Mouse (Mus musculus): Measurements from ENCODE around the gene Tnk2. TPM values are rescaled to one million over a fixed set of nuclear protein-coding genes. Genes with fewer than 3 reads are reported as not detected.

The Tnk2 gene
- polyA plus RNA-seq, 1 experiment from 2014 or later = 4.5 TPM

- Histone ChIP-seq H3K36me3 (replicated peaks) (no peaks in the 10 kb centered on the region), H3K4me2 (no peak overlapping the region), H3K4me1 (replicated peaks) (peaks cover 15% of the 10 kb centered on the region), H3K27ac (replicated peaks) (no peak overlapping the region), H3K9ac (no peak overlapping the region), H3K27me3 (no peaks in the 10 kb centered on the region), H3K9me3 (replicated peaks) (no peaks in the 10 kb centered on the region), H3K4me3 (replicated peaks) (no peak overlapping the region)
- 88% methylated on average over 22 of the region's 22 CpGs for WGBS (ENCODE audit: insufficient replicate concordance)
- ATAC-seq (ENCODE audit: insufficient read depth) = peak; percentile 33
Measured at GRCm38 (mm10) chr16:32697665-32698446, 54.2 kb downstream of the Tnk2 start.

GRCm38 (mm10) chr16:32698550-32698949 is 54.9 kb downstream of the Tnk2 start:
- ATAC-seq (ENCODE audit: insufficient read depth) = no peak

DNA sequence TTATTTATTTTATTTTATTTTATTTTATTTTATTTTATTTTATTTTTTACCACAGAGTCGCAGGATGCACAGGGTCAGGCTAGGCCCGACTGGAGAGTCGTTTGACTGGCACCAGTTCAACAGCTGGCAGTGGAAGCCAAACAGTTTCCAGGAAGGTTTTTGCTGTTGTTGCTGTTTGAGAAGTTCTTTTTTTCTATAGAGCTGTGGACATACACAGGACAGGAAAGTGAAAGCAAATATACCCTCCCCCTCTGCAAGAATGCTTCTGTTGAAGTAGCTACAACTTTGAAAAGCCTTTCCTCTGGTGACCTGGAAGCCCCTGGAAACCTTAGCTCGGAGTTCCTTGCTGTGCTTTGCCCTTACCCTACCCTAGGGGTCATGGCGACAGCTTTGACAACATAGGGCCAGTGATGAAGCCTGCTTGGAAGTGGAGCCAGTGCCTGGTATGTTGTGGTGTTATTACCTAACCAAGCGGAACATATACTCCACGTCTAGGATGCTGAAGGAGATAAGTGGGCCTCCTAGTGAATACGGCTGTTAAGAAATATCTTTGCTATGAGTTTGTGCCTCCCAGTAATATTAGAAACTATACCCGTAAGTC is 59.7 kb downstream of the Tnk2 start:
- WGBS (ENCODE audit: insufficient replicate concordance) = 49% methylated on average over 9 of the region's 9 CpGs
- Histone ChIP-seq H3K27ac (replicated peaks) (0 out of 2 replicates have a peak overlapping the region, but pooled peaks have one; percentile 42), H3K27me3 (no peaks in the 10 kb centered on the region), H3K4me3 (replicated peaks) (no peak overlapping the region), H3K4me1 (replicated peaks) (peaks cover 26% of the 10 kb centered on the region), H3K4me2 (no peak overlapping the region), H3K36me3 (replicated peaks) (no peaks in the 10 kb centered on the region), H3K9ac (no peak overlapping the region), H3K9me3 (replicated peaks) (no peaks in the 10 kb centered on the region)
- ATAC-seq (ENCODE audit: insufficient read depth) = peak; percentile 36; the same call in 1 of the 2 replicates

More at GRCm38 (mm10) chr16:32698550-32698949, 54.9 kb downstream of the Tnk2 start:
- WGBS (ENCODE audit: insufficient replicate concordance) = 17% methylated on average over 7 of the region's 7 CpGs
- no peak overlapping the region for H3K4me3 ChIP-seq (replicated peaks)
- no peak overlapping the region for H3K9ac ChIP-seq
- H3K9me3 ChIP-seq (replicated peaks) = no peaks in the 10 kb centered on the region
- H3K36me3 ChIP-seq (replicated peaks) = no peaks in the 10 kb centered on the region
- no peaks in the 10 kb centered on the region for H3K27me3 ChIP-seq
- no peak overlapping the region for H3K27ac ChIP-seq (replicated peaks)
- no peak overlapping the region for H3K4me2 ChIP-seq
- peaks cover 18% of the 10 kb centered on the region for H3K4me1 ChIP-seq (replicated peaks)

DNA sequence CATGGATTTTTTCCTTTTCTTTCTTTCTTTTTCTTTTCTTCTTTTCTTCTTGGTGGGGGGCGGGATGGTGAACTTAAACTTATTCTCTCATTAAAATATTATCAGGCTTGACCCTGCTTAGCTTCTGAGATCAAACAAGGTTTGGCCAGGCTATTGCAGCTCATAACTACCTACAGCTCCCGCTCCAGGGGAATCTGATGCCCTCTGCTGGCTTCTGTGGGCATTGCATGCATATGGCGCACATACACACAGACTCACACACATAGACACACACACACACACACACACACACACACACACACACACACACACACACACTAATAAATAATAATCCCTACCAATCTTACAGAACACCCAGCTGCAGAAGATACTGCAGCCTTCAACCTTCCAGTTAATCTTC is 61.9 kb downstream of the Tnk2 start:
- Histone ChIP-seq H3K4me1 (replicated peaks) (peaks cover 22% of the 10 kb centered on the region), H3K9me3 (replicated peaks) (no peaks in the 10 kb centered on the region), H3K27ac (replicated peaks) (no peak overlapping the region), H3K9ac (no peak overlapping the region), H3K4me3 (replicated peaks) (no peak overlapping the region), H3K4me2 (no peak overlapping the region), H3K36me3 (replicated peaks) (no peaks in the 10 kb centered on the region), H3K27me3 (no peaks in the 10 kb centered on the region)
- WGBS (ENCODE audit: insufficient replicate concordance) = 95% methylated on average over 3 of the region's 3 CpGs
- ATAC-seq (ENCODE audit: insufficient read depth) = no peak

DNA sequence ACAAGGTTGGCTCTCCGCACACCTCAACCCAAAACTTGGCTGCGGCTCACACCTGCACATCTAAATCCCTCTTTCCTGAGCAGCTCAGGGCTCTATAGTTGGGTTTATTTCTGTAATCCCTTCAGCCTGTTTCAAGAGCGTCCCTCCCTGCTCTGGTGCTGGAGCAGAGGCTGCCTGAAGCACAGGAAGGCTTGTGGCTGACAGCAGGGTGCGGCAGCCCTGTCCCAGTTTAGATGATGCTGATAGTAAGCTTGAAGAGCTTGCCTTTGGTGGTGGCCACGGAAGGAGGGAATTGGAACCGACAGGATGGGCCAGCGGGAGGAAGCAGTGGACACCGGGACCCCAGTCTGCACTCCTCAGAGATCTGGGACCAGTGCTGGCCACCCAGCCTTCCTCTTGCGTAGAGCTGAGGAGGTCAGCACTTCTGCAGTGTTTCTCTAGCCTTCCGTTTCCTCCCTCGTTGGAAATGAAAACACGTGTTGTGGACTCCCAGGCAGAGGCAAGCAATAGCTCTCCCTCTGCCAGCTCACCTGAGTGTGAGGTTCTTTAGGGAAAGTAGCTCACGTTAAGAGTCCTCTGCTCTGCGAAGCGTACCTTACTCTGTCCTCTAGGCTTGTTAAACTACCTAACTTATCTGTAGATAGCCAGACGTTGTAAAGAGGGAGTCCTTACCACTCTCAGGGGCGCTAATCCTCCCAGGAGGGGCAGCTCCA is 63.6 kb downstream of the Tnk2 start:
- Histone ChIP-seq H3K27me3 (no peaks in the 10 kb centered on the region), H3K4me1 (replicated peaks) (peaks cover 25% of the 10 kb centered on the region), H3K9me3 (replicated peaks) (no peaks in the 10 kb centered on the region), H3K4me3 (replicated peaks) (no peak overlapping the region), H3K4me2 (peak overlapping the region; percentile 40), H3K9ac (no peak overlapping the region), H3K36me3 (replicated peaks) (no peaks in the 10 kb centered on the region), H3K27ac (replicated peaks) (no peak overlapping the region)
- no peak for ATAC-seq (ENCODE audit: insufficient read depth)
- 26% methylated on average over 17 of the region's 17 CpGs for WGBS (ENCODE audit: insufficient replicate concordance)

DNA sequence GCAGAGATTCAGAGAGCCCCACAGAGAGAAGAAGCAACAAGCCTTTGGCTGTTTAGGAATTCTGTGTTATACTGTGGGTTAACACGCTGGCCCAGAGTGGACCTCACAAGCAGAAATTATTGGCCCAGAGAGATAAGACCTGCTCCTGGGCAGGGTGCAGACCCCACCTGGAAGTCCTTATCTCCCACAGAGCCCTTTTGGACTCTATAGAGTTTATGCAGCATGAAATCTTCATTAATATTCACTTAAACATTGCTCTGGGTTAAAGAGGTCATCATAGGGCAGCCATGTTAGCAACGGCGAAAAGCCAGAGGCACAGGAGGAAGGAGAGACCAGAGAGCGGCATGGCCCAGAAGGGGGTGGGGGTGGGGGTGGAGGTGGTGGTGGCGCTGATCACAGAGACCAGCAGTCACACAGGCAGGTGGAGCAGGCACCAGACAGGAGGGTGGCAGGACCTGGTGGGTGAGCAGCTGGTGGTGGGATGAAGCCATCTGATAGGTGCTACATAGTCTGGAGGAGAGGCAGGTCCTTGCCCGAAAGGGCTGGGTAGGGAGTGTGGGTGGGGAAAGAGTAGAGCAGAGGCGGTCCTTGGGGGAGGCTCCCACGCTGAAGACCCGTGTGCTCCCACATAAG is 64.3 kb downstream of the Tnk2 start:
- Histone ChIP-seq H3K36me3 (replicated peaks) (no peaks in the 10 kb centered on the region), H3K9ac (no peak overlapping the region), H3K27ac (replicated peaks) (no peak overlapping the region), H3K9me3 (replicated peaks) (no peaks in the 10 kb centered on the region), H3K4me3 (replicated peaks) (no peak overlapping the region), H3K4me2 (peak overlapping the region; percentile 40), H3K27me3 (no peaks in the 10 kb centered on the region), H3K4me1 (replicated peaks) (peaks cover 25% of the 10 kb centered on the region)
- ATAC-seq (ENCODE audit: insufficient read depth) = no peak
- WGBS (ENCODE audit: insufficient replicate concordance) = 39% methylated on average over 9 of the region's 9 CpGs

- WGBS (ENCODE audit: insufficient replicate concordance) = 57% methylated on average over 10 of the region's 10 CpGs
- H3K4me2 ChIP-seq = no peak overlapping the region
- no peak for ATAC-seq (ENCODE audit: insufficient read depth)
Measured at GRCm38 (mm10) chr16:32708457-32709033, 64.9 kb downstream of the Tnk2 start.

DNA sequence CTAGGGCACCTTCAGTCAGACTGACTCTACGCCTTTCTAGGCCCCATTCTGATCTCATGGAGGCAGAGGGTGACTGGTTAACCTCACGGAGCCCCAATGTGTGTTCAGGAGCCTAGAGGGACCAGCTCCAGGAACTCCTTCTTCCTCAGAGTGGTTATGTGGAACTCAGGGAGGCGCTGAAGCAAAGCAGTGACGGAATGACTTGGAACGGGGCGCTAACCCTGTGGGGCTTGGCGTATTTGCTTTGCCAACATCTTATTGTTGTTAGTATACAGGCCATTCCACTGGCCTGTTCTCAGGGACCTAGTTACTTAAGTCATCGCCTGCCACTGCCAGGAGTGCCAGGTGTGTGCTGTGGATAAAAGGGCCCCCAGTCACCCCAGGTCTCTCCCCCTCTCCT is 65.4 kb downstream of the Tnk2 start:
- Histone ChIP-seq H3K9me3 (replicated peaks) (no peaks in the 10 kb centered on the region), H3K36me3 (replicated peaks) (no peaks in the 10 kb centered on the region), H3K27me3 (0 out of 2 replicates have a peak, but pooled peaks cover 2% of the 10 kb centered on the region), H3K9ac (no peak overlapping the region), H3K4me2 (no peak overlapping the region), H3K27ac (replicated peaks) (no peak overlapping the region), H3K4me3 (replicated peaks) (no peak overlapping the region), H3K4me1 (replicated peaks) (peaks cover 21% of the 10 kb centered on the region)
- no peak for ATAC-seq (ENCODE audit: insufficient read depth)
- 79% methylated on average over 8 of the region's 8 CpGs for WGBS (ENCODE audit: insufficient replicate concordance)

More at GRCm38 (mm10) chr16:32708457-32709033, 64.9 kb downstream of the Tnk2 start:
- H3K4me1 ChIP-seq (replicated peaks) = peaks cover 22% of the 10 kb centered on the region
- no peak overlapping the region for H3K4me3 ChIP-seq (replicated peaks)
- H3K36me3 ChIP-seq (replicated peaks) = no peaks in the 10 kb centered on the region
- H3K9me3 ChIP-seq (replicated peaks) = no peaks in the 10 kb centered on the region
- no peaks in the 10 kb centered on the region for H3K27me3 ChIP-seq
- no peak overlapping the region for H3K27ac ChIP-seq (replicated peaks)
- no peak overlapping the region for H3K9ac ChIP-seq

DNA sequence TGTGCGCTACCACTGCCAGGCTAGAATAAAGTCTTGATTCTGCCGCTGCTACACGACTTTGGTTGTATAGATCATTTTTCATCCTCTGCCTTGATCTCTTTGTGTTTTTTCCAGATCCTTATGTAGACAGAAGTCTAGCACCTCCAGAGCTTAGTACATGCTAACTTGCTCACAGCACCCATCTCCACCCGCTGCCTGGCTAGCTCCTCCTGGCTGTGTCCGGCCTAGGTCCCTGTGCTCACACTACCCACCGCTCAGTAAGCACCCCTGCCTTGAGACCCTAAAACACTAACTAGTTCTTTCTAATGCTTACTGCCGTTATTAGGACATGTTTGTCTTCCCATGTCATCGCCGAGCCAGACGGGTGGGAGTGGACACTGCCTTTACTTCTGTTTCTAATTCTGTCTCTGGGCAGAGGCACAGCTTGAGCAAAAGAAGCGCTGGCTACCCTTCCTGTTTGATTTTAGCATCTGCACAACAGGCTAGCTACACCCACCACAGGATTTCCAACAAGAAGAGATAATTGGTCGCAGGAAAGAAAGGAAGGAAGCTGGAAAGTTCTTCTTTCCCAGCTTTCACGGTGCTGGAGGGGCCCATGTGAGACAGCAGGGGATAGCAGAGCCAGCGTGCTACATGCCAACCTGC is 66.9 kb downstream of the Tnk2 start:
- ATAC-seq (ENCODE audit: insufficient read depth) = no peak
- H3K9me3 ChIP-seq (replicated peaks) = no peaks in the 10 kb centered on the region
- 43% methylated on average over 14 of the region's 14 CpGs for WGBS (ENCODE audit: insufficient replicate concordance)
- H3K27ac ChIP-seq (replicated peaks) = no peak overlapping the region
- no peaks in the 10 kb centered on the region for H3K36me3 ChIP-seq (replicated peaks)
- peaks cover 24% of the 10 kb centered on the region for H3K4me1 ChIP-seq (replicated peaks)
- H3K4me2 ChIP-seq = no peak overlapping the region
- no peak overlapping the region for H3K4me3 ChIP-seq (replicated peaks)
- no peak overlapping the region for H3K9ac ChIP-seq
- peaks cover 14% of the 10 kb centered on the region for H3K27me3 ChIP-seq

DNA sequence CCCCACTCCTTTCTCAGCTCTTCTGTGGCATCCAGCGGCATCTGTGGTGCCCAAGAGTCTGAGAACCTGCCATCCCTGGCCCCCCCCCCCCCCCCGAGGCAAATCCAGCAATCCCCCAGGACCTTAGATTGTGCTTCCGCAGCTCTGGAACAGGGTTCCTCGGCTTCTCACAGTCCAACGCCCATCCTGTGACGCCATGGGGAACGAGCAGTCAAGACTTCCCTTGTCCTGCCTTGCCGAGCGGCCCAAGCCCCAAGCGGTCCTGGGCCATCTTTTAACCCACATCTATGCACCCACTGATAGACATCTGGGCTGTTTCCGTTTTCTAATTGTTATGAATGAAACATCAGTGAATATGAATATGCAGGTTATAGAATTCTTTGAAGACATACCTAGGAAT is 68.5 kb downstream of the Tnk2 start:
- 67% methylated on average over 11 of the region's 11 CpGs for WGBS (ENCODE audit: insufficient replicate concordance)

More for the DNA sequence above, 68.5 kb downstream of the Tnk2 start:
- peaks cover 14% of the 10 kb centered on the region for H3K27me3 ChIP-seq
- no peak for ATAC-seq (ENCODE audit: insufficient read depth)
- H3K36me3 ChIP-seq (replicated peaks) = no peaks in the 10 kb centered on the region
- no peak overlapping the region for H3K4me2 ChIP-seq
- no peaks in the 10 kb centered on the region for H3K9me3 ChIP-seq (replicated peaks)
- peaks cover 21% of the 10 kb centered on the region for H3K4me1 ChIP-seq (replicated peaks)
- H3K9ac ChIP-seq = no peak overlapping the region
- no peak overlapping the region for H3K27ac ChIP-seq (replicated peaks)
- no peak overlapping the region for H3K4me3 ChIP-seq (replicated peaks)
